Mouse (Mus musculus) layer of hippocampus, postnatal 25 days (tissue): Measurements from ENCODE around the gene Rangap1. TPM values are rescaled to one million over a fixed set of nuclear protein-coding genes. Genes with fewer than 3 reads are reported as not detected.
"Not testable (repeated sequence)": the region's sequence is repeated elsewhere in the genome, so short reads cannot be mapped to it uniquely, and the experiment has no call there.

ENCODE experiments used
- DNase-seq, 2 experiments: peaks; one replicate each; pipeline ENCODE4 v3.0.0; 2022; ENCODE audit warnings: mixed read lengths in 2 of 2, low spot score in 1 of 2; ENCODE audit errors: extremely low spot score in 1 of 2
- total RNA-seq, 2 experiments: library from RNA; stranded (reverse); gene quantifications; 2 replicates each; pipeline ENCODE4 v1.2.3; 2021

Rangap1 gene
- total RNA-seq, 2 experiments from 2014 or later, result 146 to 164 TPM

GRCm38 (mm10) chr15:81745601-81746114, 328 bp upstream of the Rangap1 start:
- peak; percentile 64 for DNase-seq

- DNase-seq, result not testable (repeated sequence)
Observed at GRCm38 (mm10) chr15:81742368-81742767, 3.0 kb downstream of the Rangap1 start.

- DNase-seq, result no peak
Observed at GRCm38 (mm10) chr15:81739924-81740323, 5.4 kb downstream of the Rangap1 start.

- DNase-seq, result no peak
Observed at GRCm38 (mm10) chr15:81739296-81739695, 6.0 kb downstream of the Rangap1 start.

- DNase-seq, result no peak
Observed at GRCm38 (mm10) chr15:81735075-81735474, 10.3 kb downstream of the Rangap1 start.

GRCm38 (mm10) chr15:81729792-81730635, 15.3 kb downstream of the Rangap1 start:
- peak; percentile 85 to 89 for DNase-seq

- peak; percentile 14 to 22 for DNase-seq
Observed at GRCm38 (mm10) chr15:81729241-81729791, 16.0 kb downstream of the Rangap1 start.

- no peak for DNase-seq
Observed at GRCm38 (mm10) chr15:81725965-81726364, 19.4 kb downstream of the Rangap1 start.

- no peak for DNase-seq
Observed at GRCm38 (mm10) chr15:81723653-81724052, 21.7 kb downstream of the Rangap1 start.

- no peak for DNase-seq
Observed at GRCm38 (mm10) chr15:81722361-81722760, 23.0 kb downstream of the Rangap1 start.

GRCm38 (mm10) chr15:81719139-81719531, 26.2 kb downstream of the Rangap1 start:
- DNase-seq, result no peak

GRCm38 (mm10) chr15:81718336-81719138, 26.8 kb downstream of the Rangap1 start:
- no peak for DNase-seq

GRCm38 (mm10) chr15:81713742-81714141, 31.6 kb downstream of the Rangap1 start:
- DNase-seq, result no peak

- DNase-seq, result no peak
Observed at GRCm38 (mm10) chr15:81710801-81711200, 34.5 kb downstream of the Rangap1 start.

GRCm38 (mm10) chr15:81709686-81710085, 35.6 kb downstream of the Rangap1 start:
- DNase-seq, result no peak

- DNase-seq, result no peak
Observed at GRCm38 (mm10) chr15:81708991-81709390, 36.3 kb downstream of the Rangap1 start.

- no peak for DNase-seq
Observed at GRCm38 (mm10) chr15:81703094-81703489, 42.2 kb downstream of the Rangap1 start.

GRCm38 (mm10) chr15:81702306-81703093, 42.8 kb downstream of the Rangap1 start:
- DNase-seq, result no peak

GRCm38 (mm10) chr15:81701350-81701749, 44.0 kb downstream of the Rangap1 start:
- not testable (repeated sequence) for DNase-seq

- no peak for DNase-seq
Observed at GRCm38 (mm10) chr15:81700601-81701000, 44.7 kb downstream of the Rangap1 start.
